Mouse (Mus musculus): Measurements from ENCODE around the gene Vmn2r48.
"Not testable (repeated sequence)": the region's sequence is repeated elsewhere in the genome, so short reads cannot be mapped to it uniquely, and the experiment has no call there.

The Vmn2r48 gene

DNA sequence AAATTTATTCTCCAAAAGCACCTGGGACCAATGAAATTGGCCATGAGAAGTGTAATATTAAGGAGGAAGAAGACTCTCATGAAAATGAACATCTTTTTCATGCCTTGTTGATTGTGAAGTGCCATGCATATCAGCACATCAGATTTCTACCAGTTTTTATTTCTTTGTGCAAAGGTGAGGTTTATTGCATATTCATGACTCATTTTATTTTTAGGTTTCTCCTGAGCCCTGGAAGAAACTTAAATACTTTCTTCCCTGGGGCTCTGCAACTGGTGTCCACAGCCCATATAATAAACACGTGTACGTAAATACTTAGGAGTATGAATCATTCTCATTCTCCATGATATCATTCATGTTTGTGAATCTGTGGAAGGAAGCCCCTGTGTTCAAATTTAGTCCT is at the start of gene Vmn2r48:
Gene Vmn2r48, minus strand, starts transcription at position 101 of the 400 bp plus-strand sequence.
- not testable (repeated sequence) for DNase-seq (ENCODE audit: low read depth)

DNA sequence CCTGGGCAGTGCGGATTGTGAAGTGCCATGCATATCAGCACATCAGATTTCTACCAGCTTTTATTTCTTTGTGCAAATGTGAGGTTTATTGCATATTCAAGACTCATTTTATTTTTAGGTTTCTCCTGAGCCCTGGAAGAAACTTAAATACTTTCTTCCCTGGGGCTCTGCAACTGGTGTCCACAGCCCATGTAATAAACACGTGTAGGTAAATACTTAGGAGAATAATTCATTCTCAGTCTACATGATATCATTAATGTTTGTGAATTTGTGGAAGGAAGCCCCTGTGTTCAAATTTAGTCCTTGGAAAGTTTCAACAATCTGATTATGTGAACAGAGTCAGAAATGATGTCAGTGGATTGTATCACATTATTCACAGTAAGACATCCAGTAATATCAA is 38.8 kb upstream of the Vmn2r48 start, which contains the start of gene Vmn2r49:
Gene Vmn2r49, minus strand, starts transcription at position 101 of the 400 bp plus-strand sequence.
- not testable (repeated sequence) for DNase-seq (ENCODE audit: low read depth)

All from NIH3T3 (cell line).